Mouse (Mus musculus): Measurements from ENCODE around the gene Vpreb2. TPM values are rescaled to one million over a fixed set of nuclear protein-coding genes. Genes with fewer than 3 reads are reported as not detected.
"Not testable (repeated sequence)": the region's sequence is repeated elsewhere in the genome, so short reads cannot be mapped to it uniquely, and the experiment has no call there.

Gene Vpreb2
- not detected in 2 replicates for polyA plus RNA-seq (2012; rRNA removed)

DNA sequence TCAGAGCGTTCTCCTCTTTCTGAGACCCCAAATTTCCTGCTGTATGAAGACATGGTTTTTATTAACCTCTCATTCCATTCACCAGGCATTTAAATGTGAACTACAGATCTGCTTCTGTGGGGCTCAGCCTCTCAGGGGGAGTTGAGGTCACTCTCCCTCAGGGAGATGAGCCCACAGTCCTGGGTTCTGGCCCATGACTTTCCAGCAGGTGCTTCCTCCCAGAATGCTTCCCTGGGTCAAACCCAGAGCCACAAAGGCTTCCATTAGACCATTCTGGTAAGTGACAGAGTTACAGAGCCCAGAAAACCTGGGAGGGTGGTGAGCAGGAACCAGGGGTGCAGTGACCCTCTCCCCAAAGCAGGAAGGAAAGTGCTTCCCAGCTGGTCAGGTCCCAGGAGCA, at the start of gene Vpreb2:
Gene Vpreb2, plus strand, starts transcription at position 301 of the 400 bp plus-strand sequence.
- no peak for DNase-seq (ENCODE audit: low read depth)

DNA sequence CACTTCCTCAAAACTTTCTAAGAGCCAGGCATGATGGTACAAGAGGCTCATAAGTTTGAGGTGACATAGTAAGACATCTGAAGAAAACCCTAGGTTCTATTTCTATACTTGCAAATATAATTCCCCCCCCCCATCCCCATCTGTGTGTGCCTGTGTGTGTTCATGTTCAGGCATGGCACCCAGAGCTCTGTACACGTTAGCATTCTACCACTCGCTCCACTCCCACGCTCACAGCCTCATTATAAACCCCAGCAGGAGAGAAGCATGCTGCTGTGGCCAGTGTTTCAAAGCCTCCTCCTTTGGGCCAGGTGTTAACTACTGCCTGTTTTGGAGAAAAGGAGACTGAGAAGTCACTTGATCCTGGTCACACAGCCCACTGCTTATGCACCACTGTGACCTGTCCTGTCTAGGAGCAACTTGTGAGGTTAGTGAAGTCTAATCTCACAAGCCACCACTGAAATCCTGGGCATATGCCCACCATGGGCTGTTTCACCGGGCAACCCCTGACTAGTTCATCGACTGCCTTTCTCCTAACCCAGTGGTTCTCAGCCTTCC, 48.2 kb upstream of the Vpreb2 start:
- no peak for DNase-seq (ENCODE audit: low read depth)

DNA sequence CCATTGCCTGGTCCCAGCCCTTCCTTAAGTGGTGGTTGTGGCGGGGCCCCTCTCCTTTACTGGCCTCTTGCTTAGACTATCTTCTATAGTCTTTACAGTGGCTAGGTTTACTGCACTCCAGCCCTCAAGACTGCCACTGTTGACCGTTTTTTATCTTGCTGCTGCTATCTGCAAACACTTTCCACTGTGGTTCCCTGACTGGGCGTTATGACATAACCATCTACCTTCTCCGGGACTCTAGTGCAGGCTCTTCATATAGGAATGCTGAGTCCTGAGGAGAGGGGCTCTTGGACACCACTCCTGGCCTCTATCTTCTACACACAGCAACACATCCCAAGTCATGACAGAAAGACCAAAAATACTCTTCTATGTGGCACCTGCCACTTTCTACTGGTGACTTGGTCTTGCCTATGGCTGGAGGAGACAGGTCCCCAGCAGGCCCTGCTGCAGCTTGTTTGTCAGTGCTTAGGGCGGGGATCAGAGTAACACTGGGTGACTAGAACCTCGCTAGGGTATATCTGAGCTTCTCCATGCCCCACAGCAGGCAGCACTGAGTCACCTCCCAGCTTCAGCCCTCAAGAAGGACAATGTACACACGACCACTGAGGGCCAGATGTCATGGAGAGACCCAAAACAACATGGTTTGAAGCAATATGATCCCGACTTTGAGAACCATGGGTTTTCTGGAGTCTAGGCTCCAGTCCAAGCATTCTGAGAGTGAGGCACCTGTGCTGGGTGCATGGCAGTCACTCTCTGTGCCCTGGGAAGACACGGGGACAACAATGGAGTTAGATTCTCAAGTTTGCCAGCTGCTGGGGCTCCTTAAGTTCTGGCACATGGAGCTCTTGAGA, 46.4 kb upstream of the Vpreb2 start:
- DNase-seq (ENCODE audit: low read depth): no peak

DNA sequence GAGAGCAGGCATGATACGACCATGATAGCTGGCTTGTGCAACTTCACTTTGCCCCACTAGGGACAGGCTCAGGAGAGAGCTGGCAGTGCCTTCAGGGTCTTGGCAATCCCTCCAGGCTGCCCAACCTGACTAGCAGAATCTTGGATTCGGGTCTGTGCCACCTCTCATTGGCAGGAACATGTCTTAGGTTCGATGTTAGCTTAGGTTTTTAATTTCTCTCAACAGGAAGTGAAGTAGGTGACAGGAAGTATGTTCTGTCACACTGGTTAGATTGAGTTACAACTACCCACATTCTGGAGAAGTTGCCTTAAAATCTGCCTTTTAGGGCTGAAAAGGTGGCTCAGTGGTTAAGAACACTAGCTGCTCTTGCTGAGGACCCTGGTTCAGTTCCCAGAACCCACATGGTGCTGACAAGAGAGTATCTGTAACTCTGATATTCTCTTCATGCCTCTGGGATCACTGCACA, 45.8 kb upstream of the Vpreb2 start:
- DNase-seq (ENCODE audit: low read depth): no peak

DNA sequence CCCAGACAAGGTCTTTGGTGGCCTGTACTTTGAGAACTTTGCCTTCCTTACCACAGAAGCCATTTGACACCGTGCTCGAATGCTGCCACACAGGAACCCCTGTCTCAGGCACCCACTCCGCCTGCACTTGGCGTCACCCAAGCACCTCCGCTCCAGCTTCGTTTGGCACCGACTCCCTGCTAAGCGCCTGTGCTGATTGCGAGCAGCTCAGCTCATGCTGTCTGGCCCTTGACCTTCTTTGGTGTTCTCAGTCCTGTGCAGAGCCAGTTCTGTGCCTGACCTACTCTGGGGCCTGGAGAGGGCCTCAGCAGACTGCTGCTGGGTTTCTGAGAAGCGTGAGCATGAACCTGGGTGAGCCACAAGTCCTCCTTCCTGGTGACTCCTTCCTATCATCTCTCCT, 43.5 kb upstream of the Vpreb2 start:
- DNase-seq (ENCODE audit: low read depth): no peak

DNA sequence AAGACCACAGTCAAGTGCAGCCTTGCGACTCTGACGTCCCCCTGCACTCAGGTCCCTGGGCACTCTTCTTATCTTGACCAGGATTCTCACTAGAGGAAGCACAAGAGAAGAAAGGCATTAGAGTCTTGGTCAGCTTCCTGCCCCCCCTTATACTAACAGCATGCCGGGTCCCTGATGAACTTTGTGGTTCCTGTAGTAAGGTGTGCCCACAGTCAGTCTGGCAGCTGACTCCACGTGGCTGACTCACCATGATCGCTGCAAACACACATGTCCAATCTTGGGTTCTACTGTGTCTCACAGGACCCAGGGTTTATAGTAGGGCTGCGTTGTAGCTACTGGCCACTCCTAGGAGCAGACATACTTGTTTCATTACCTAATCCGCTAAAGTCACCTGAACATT, 42.0 kb upstream of the Vpreb2 start:
- no peak for DNase-seq (ENCODE audit: low read depth)

DNA sequence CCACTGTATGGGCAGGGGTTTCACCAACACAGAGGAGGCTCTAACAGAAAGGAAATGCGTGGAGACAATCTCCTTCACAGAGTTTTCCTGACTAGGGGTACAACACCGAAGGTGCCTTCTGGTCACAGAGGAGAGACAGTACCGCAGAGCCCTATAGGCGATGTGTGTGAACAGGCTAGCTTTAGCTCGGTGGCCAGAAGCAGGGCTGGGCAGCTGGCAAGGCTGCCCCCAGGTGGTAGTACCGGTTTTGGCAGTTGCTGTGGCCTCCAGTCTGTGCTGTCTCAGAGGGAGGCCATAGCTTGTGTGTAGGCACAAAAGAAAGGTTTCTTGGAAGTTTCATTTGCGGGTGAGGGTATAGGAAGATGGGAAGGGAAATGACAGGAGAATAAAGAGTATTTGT, 41.4 kb upstream of the Vpreb2 start:
- DNase-seq (ENCODE audit: low read depth): no peak

DNA sequence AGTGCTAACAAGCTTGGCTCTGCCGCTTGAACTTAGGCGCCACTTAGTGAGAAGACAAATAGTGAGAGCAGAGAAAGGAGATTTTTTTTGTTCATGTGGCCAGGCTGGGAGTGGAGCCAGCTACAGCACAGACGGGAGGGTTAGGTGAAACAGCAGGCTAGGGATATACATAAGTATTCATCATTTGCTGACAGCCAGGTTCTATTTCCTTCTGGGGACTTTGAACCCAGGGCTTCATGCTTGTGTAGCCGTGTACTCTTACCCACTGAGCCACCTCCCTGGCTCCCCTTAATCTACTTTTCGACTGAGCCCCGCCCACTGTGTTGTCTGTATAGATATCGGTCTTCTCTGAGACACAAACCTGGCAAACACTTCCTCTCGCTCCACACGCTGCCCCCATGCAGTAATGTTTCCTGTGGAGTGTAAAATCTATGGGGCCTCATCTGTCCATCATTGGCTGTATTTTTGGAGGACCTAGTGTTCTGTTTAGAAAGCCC, 40.9 kb upstream of the Vpreb2 start:
- DNase-seq (ENCODE audit: low read depth): no peak

DNA sequence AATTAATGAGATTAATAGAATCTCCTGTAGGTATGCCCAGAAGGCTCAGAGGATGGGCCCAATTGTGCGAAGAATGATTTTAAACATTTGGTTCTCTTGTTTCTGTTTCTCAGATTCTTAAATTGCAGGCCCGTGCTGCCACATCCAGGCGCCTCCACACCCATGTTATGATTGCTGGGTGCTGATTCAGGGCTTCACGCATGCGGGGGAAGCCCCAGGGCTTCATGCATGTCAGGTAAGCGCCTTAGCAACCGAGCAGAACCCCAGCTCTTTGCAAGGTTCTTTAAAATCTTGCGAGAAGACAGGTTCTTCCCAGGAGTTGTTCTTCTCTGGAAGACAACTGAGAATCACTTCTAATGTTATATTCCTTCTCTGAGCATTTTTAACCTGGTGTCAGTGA, 36.8 kb upstream of the Vpreb2 start:
- DNase-seq (ENCODE audit: low read depth): no peak

DNA sequence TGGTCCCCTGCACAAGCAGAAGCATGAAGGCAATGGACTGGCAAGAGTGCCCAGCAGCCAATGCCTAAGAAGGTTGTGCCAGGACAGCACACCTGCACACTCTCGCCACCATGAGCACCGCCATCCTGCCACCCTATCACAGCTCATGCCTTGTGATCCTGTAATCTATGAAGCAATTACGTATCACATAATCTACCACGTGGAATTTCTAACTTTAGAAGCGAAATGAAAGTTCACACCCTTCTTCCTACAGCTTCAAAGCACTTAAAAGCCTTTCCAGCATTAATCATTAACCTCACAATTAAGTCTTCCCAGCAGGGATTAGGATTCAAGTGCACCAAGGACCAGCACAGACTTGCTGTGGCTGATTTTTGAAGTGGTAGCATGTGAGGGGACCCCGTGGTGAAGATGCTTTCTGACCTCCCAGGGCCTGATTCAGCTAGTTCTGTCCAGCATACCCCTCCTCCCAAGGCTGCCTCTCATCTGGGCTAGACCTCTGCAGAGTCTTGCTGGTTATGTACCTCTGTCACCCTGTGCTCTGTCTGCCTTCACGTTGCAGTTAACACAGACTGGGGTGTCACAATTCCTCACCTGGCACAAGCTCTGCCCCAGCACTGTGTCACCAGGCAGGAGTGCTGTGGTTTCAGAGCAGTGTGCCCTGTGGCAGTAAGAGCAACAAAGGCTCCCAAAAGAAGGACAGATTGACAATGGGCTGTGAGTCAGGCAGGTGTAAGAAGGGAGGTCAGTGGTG, 35.0 kb upstream of the Vpreb2 start:
- DNase-seq (ENCODE audit: low read depth): no peak

DNA sequence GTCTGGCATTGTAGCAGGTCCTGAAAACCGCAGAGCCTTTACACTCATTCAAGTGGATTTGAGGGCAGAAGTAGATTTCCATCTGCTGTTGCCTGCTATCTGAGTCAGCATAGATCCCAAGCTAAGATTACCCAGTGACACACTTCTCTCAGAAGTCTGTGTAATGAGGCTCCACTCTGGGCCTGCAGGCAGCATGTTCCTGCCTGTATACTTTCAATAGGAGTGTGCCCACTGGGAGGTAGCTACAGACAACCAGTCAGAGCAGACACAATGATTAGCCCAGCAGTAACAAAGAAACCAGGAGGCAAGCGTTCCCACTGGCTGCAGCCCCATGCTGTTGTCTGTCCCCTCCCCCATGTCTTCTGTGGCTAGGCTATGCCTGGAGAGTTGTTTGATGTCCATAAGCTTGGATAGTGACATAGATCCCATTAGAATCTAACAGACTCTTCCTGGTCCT, 30.8 kb upstream of the Vpreb2 start:
- DNase-seq (ENCODE audit: low read depth): no peak

DNA sequence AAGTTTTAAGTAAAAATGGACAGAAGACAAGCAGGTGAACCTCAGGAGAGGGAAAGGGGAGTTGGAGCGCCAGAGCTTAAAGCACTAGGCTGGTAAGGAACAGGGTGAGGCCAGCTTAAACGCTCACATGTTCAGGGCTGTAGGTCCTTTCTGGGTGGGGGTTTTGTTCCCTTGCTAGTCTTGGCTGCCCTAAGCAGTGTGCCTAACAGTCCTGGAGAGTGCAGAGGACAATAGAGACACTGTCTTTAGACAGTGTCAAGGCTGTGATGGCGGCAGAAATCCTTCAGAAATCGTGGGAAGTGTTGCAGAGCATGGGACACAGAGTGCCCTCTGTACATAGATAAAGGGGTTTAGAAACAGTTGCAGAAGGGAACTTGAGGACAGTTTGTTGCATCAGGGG, 30.2 kb upstream of the Vpreb2 start:
- DNase-seq (ENCODE audit: low read depth): no peak

DNA sequence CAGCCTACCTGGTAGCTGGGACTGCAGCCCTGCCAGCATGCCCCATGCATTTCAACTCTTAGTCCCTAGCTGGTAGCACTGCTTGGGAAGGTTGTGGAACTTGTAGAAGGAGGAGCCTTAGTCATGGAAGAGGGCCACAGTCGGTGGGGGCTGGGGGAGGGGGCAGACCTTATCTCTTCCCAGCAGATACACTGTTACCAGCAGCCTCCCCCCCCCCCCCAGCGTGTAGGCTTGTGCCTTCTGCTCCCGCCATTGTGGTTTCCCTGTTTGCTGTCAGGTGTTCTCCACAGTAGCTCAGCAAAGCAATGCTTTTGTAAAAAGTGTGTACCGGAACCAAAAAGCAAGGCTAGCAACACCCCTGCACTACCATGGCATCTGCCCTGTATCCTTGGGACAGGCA, 28.6 kb upstream of the Vpreb2 start:
- no peak for DNase-seq (ENCODE audit: low read depth)

DNA sequence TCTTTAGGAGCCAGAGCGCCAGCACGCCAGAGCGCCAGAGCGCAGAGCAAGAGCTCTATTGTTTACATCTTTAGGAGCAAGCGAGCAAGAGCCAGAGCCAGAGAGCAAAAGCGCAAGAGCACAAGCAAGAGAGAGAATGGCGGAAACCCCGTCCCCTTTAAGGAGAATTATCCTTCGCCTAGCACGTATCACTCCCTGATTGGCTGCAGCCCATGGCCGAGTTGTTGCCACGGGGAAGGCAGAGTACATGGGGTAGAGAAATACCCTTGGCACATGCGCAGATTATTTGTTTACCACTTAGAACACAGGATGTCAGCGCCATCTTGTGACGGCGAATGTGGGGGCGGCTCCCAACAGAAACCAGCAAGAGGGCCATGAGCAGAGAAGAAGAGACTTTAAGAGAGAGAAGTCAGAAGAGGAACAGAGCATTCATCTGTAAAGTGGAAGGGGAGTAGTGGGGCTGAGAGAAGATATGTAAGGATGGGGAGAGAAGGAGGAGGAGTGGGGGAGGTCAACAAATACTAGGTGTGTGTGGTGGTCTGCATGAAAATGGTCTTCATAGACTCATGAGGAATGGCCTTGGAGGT, 24.1 kb upstream of the Vpreb2 start:
- not testable (repeated sequence) for DNase-seq (ENCODE audit: low read depth)

DNA sequence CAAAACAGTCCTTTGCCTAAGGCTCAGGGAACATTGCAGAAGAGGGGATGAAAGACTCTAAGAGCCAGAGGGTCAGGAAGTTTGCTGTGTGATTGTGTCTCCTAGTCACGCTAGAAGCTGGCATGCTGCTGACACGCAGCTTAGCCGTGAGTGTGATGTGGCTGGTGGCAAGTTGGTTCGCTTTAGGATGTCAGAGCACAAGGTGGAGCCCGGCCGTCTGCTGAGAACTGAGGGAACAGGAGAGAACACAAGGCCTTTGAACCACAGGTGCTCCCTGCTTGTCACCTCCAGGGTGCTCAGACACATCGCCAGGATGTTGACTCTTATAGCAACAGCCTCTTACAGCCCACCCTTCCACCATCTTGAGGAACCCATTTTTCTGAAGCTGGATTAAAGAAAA, 18.1 kb upstream of the Vpreb2 start:
- no peak for DNase-seq (ENCODE audit: low read depth)

DNA sequence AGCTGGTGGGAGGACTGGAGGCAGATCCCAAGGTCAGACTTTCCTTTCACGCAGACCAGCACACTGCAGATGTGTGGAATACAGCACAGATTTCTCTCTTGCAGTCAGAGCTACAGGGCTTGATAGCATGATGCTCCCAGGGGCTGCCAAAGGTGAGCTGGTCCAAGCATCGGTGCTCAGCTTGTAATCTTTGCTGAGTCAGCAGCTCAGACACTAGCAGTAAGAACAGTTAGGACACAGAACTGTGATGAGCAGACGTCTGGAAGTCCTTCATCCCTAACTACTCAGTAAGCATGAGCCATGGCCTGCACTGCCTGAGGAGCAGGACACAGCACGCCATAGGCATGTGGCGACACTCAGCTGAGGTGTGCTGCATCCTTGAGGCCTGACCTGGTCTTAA, 8.4 kb upstream of the Vpreb2 start:
- no peak for DNase-seq (ENCODE audit: low read depth)

DNA sequence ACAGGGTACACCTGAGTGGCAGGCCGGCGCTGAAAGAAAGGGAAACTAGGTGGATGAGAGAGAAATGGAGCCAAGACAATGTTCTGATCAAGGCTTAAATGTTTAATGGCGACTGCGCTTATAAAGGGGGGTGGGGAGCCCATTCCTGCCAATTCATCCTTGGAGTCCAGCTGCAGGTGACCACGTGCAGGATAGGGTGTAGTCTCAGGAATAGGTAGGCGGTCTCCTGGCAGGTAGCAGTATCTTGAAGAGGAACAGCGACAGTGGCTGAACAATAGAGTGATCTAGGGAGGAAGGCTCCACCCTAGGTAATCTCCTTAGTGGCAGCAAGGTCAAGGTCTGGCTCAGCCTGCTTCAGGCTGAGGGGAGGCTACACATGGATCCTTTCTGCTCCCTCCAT, 2.4 kb upstream of the Vpreb2 start:
- not testable (repeated sequence) for DNase-seq (ENCODE audit: low read depth)

DNA sequence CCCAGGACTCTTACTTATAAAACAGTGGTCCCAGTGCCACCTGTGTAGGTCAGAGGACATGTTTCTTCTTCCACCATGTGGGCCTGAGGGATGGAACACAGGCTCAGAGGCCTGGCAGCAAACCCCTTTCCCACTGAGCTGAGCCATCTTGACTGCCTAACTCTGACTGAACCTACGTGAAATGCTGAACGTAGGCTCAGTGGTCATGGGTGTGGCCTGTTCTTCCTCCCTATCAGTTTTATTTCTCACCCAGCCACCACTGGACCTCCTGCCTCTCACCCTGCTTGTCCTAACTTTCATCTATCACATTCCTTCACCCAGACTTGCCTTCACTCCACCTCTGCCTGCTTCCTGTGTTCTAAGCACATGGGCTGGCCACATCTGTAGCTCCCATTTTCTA, 3.0 kb downstream of the Vpreb2 start:
- no peak for DNase-seq (ENCODE audit: low read depth)

DNA sequence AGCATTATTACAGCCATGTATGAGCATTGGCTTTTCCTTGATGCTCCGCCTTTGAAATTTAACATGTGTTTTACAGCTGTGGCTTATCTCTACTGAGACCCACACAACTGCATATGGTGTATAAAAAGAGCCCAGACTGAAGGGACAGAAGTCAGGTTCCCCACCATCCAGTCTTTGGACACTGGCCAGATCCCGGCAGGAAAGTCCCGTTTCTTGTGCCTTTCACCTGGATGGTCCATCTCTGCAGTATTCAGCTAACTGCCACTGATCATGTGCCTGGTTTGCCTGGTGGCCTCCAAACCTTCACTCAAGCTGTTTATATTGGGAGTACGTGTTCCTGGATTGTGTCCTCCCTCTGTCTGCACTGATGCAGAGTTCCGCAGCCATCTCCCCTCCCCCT, 4.0 kb downstream of the Vpreb2 start:
- DNase-seq (ENCODE audit: low read depth): no peak

DNA sequence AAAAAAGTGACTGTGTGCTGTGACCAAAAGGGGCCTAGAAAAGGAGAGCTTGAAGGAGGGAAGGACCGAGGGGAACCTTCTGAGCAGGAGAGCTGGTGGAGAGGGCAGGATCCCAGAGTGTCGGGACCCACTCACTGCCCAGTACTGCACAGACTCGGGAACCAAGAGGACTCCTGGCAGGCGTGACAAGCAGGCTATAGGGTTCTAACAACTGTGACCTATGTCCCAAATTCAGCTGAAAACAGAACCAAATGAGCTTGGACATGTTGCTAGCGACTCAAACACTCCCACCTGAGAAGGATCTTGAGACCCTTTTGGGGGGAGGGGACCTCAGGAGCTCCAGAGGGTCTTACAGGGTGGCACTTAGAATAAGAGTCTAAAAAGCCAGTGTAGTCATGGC, 4.8 kb downstream of the Vpreb2 start:
- no peak for DNase-seq (ENCODE audit: low read depth)

DNA sequence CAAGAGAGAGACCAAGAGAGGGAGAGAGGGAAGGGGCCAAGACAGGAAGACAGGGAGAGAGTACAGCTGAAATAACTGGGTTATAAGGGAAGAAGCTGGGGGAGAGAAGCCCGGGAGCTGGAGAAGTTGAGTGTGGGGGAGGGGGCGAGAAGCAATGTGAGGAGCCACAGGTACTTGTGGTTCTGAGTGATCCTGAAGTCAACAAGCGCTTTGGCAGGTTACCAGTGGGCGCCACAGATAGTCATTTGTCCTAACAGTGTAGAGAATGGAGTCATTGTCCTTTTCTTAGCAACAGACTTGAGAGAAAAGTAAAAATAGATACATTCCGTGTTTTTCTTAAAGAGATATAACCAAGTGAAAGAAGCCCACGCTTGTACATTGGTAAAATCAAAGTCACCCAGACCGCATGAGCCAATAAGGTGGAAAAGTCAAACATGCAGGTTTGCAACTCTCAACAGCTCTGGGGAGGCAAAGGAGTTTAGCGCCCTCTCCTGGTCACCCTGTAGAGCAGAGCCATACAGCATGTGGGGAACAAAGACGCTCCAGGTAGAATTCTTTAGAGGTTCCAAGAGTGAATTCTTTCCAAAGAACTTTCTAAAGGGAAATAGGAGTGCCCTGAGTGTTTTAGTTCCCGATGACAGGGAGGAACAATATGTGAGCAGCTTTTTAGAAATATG, 6.4 kb downstream of the Vpreb2 start:
- DNase-seq (ENCODE audit: low read depth): peak; percentile 8

DNA sequence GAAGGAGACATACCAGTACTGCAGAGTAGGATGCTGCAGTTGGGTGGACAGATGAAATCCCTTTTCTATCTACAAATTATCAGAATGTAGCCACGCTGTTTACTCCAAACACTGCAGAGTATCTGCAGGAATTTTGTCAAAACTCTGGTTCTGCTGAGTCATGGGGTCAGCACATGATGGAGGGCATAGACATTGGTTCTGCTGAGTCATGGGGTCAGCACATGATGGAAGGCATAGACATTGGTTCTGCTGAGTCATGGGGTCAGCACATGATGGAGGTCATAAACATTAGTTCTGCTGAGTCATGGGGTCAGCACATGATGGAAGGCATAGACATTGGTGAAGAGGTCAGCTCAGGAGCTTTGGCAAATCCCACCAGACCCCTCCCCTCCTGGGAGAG, 7.5 kb downstream of the Vpreb2 start:
- DNase-seq (ENCODE audit: low read depth): no peak

Measured in gonadal fat pad, adult 2 months (tissue).